Mouse (Mus musculus) cerebellum, adult 9-11 months (tissue): ENCODE data around the gene Saa2.

Source experiments
- DNase-seq: peaks from one replicate; pipeline ENCODE4 v3.0.0; 2022

Saa2 gene

DNA sequence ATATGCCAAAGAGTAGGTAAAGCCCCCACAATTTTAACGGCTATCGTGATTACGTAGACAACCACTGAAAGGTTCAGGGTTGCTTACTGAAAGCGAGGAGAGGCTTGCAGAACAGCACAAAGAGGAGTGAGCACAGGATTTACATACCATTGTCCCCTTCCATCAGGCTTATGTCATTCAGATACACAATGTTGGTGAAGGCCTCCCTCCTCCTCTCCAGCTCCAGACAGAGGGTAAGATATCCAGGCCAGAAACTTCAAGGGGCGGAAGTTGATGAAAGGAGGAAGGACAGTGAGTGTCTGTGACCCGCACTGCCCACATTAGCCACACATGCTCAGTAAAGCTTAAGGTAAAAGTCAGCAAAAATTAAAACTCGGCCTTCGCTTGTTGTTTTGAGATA is 13.1 kb downstream of the Saa2 start:
- DNase-seq: no peak

- no peak for DNase-seq
Observed at GRCm38 (mm10) chr7:46767371-46767770, 15.8 kb downstream of the Saa2 start.

DNA sequence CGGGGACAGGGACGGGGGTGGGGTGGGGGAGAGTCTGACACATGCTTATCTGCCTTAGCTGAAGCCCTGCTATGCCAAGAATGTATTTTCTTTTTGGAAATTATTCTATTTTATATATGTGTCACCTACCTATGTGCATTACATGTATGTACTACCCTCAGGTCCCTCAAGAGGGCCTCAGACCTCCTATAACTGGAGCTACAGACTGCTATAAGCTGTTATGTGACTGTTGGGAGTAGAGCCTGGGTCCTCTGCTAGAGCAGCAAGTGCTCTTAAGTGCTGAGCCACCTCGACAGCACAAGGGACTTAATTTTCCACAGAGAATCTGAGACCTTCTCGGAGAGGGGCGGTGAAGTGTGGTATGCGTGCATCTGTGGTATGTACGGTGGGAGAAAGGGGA is 16.9 kb downstream of the Saa2 start:
- no peak for DNase-seq

- peak; percentile 67 for DNase-seq
Observed at GRCm38 (mm10) chr7:46770706-46771105, 19.1 kb downstream of the Saa2 start.

DNA sequence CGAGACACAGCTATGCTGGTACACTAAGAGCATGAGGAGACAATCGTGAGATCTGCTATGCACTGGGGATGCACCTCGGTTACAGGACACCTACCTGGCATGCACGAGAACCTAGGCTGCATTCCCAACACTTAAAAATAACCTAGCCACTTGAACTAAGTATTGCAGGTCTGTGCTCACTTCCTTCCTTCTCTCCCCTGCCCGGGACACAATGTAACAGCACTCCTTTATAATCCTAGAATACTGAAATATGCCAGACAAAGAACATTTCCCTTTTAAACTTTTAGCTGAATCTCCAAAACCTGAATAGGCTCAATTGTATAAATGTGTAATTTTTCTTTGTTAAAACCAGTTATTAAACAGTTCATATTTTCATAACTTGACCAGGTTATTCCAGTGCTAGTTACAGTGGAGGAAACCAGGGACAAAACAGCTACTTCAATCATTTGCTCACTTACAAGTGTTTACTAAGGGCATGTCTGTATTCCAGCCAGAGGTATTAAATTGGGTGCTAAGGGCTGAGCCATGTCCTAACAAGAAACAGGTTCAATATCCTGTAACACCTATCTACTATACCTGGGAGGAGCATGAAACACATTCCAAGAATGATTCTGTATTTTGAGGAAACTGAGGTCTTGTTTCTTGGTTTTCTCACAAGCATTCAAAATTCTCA is 37.7 kb downstream of the Saa2 start:
- no peak for DNase-seq

DNA sequence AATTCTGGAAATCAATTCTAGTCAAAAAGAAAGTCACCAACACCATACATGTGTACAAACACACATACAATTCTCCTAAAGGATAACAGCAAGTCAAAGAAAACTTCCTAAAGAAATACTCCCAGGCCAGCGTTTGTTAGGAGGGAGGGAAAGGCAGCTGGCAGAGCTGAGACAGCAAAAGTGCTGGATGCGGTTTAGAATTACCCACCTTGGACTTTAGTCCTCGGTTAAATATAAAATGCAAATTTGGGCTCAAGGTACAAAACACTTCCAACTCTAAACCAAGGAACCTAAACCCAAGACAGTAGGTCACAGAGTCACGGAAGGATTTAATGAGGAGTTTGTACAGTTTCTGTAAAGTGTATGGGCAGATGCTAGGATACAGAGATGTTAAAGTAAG is 42.3 kb downstream of the Saa2 start:
- DNase-seq: no peak

DNA sequence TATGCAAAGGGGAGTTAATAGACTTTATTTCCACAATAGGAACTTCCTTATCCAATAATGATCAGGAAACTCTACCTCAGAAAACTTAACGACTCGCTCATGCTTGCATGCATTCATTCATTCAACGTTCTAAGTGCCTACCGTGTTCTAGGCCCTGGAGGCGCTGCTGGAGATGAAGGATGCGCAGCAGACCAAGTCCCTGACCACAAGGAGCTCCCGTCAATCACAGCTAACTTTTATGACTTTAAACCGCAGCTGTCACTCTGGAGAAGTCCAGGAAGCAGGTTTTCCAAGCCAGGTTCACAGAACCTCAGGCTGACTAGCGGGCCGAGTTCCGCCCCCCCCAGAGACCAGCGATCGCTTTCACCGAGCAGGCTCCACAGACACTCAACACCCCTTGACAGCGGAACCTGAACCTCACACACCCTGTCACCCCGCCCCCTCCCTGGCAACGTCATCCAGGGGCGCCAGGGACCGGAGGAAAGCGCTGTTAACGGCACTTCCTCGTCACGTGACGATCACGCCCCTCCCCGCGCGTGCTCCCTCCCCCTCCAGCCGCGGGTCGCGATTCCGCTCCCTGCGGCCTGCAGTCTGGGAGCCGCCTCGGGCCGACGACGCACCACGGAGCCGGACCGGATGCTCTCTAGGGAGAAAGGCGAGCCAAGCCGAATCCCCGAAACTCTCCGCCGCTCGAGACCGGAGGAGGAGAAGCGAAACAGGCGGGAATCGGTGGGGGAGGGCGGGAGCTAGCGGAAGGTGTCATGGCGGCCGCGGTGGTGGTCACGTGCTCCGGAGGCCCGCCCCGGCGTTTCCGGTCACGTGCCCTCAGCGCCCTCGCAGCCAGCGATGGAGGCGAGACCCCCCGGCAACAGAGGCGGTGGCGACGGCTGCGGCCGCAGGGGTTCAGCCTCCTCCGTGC is 44.0 kb downstream of the Saa2 start, which contains the start of the genes Hps5 and Gtf2h1:
Hps5 (minus strand) TSS at position 778 of the 919 bp plus-strand sequence.
Gtf2h1 (plus strand) TSS at position 817 of the 919 bp plus-strand sequence.
- DNase-seq: peak; percentile 97

DNA sequence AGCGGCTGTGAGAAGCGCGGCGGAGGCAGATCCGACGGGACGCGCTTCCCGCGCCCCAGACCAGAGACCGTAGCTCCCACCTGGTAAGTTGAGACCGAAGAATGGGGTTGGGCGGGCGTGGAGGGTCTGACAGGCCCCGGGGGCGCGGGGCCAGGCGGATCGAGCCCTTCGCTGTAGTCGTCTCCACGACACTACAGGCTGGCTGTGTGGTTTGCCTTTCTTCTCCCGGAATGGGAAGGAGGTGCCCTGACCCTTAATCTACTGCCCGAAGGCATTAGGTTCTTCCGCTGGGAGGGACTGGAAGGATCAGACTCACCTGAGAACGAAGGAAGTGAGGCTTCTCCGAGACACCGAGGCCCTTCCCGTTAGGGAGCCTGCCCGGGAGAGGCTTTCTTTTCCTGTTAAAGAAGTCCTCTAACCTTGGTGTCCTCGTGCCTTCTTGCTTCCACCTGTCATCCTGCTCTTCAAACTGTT is 44.7 kb downstream of the Saa2 start:
- no peak for DNase-seq

- peak; percentile 14 for DNase-seq
Observed at GRCm38 (mm10) chr7:46796779-46797178, 45.2 kb downstream of the Saa2 start.
